Mouse (Mus musculus) MEL (cell line): ENCODE data around the gene Lman2. TPM values are rescaled to one million over a fixed set of nuclear protein-coding genes. Genes with fewer than 3 reads are reported as not detected.

Source experiments
- DNase-seq: peaks from one replicate; pipeline ENCODE4 v3.0.0; 2011; ENCODE audit warnings: low read depth, low spot score
- H3K27ac ChIP-seq: 2 replicates; pipeline ENCODE4 v1.5.1; 2012; ENCODE audit warnings: low read depth, mild to moderate bottlenecking, control low read depth, low read length, moderate library complexity; ENCODE audit not compliant: control insufficient read depth
- H3K27me3 ChIP-seq, 2 experiments: fragments of 150-350 bp in 1 of 2; sonication (generic) in 1 of 2; 2 replicates each; pipeline ENCODE4 v1.6.1; 2012; ENCODE audit warnings: low read length in 2 of 2, mild to moderate bottlenecking in 2 of 2, improper control_type of control experiment in 1 of 2, moderate library complexity in 1 of 2; ENCODE audit not compliant: insufficient read depth in 2 of 2, control insufficient read depth in 1 of 2
- H3K36me3 ChIP-seq, 2 experiments: 2 replicates each; pipeline ENCODE4 v1.6.1; 2012 to 2014; ENCODE audit warnings: low read length in 2 of 2, improper control_type of control experiment in 1 of 2, inconsistent platforms in 1 of 2, mild to moderate bottlenecking in 1 of 2; ENCODE audit not compliant: insufficient read depth in 2 of 2, control insufficient read depth in 1 of 2
- H3K4me1 ChIP-seq, 2 experiments: fragments of 150-350 bp in 1 of 2; sonication (generic) in 1 of 2; 2 replicates each; pipeline ENCODE4 v1.6.1; 2012; ENCODE audit warnings: low read length in 2 of 2, improper control_type of control experiment in 1 of 2, mild to moderate bottlenecking in 1 of 2; ENCODE audit not compliant: insufficient read depth in 2 of 2, control insufficient read depth in 1 of 2
- H3K4me3 ChIP-seq, 2 experiments: fragments of 150-350 bp in 1 of 2; sonication (generic) in 1 of 2; 2 replicates each; pipeline ENCODE4 v1.5.1; 2012; ENCODE audit warnings: low read depth in 2 of 2, low read length in 2 of 2, mild to moderate bottlenecking in 2 of 2, moderate library complexity in 2 of 2, control low read depth in 1 of 2, improper control_type of control experiment in 1 of 2; ENCODE audit not compliant: control insufficient read depth in 1 of 2, insufficient read depth in 1 of 2
- H3K79me2 ChIP-seq: 2 replicates; pipeline ENCODE4 v1.6.1; 2012; ENCODE audit warnings: mild to moderate bottlenecking, low read length, moderate library complexity; ENCODE audit not compliant: control insufficient read depth, poor library complexity, insufficient read depth
- H3K9ac ChIP-seq: 2 replicates; pipeline ENCODE4 v1.6.1; 2012; ENCODE audit warnings: low read depth, mild to moderate bottlenecking, control low read depth, low read length, moderate library complexity; ENCODE audit not compliant: control insufficient read depth, poor library complexity, severe bottlenecking
- H3K9me3 ChIP-seq: fragments of 150-350 bp; sonication (generic); replicated peaks from 2 replicates; pipeline ENCODE4 v1.6.1; 2012; ENCODE audit warnings: mild to moderate bottlenecking, low read length, improper control_type of control experiment, moderate library complexity; ENCODE audit not compliant: insufficient read depth
- CHD2 ChIP-seq: IDR thresholded peaks from 2 replicates; pipeline ENCODE4 v1.6.1; 2011; ENCODE audit warnings: low read length, improper control_type of control experiment
- CTCF ChIP-seq, 3 experiments: IDR thresholded peaks in 2 of 3; conservative IDR thresholded peaks in 1 of 3; 2 replicates each; pipeline ENCODE4 v1.5.1; 2011 to 2012; ENCODE audit warnings: low read length in 3 of 3, low read depth in 2 of 3, mild to moderate bottlenecking in 2 of 3, improper control_type of control experiment in 1 of 3, inconsistent platforms in 1 of 3, mixed read lengths in 1 of 3, moderate library complexity in 1 of 3; ENCODE audit not compliant: control insufficient read depth in 1 of 3, insufficient read depth in 1 of 3, poor library complexity in 1 of 3, severe bottlenecking in 1 of 3
- E2F4 ChIP-seq: IDR thresholded peaks from 2 replicates; pipeline ENCODE4 v1.6.1; 2011; ENCODE audit warnings: low read depth, low read length, improper control_type of control experiment, borderline replicate concordance
- ETS1 ChIP-seq: IDR thresholded peaks from 2 replicates; pipeline ENCODE4 v1.6.1; 2012; ENCODE audit warnings: low read depth, mild to moderate bottlenecking, inconsistent platforms, low read length, improper control_type of control experiment, moderate library complexity
- GATA1 ChIP-seq: IDR thresholded peaks from 2 replicates; pipeline ENCODE4 v1.6.1; 2011; ENCODE audit warnings: low read depth, low read length, improper control_type of control experiment
- MAFK ChIP-seq: IDR thresholded peaks from 2 replicates; pipeline ENCODE4 v1.6.1; 2011; ENCODE audit warnings: low read depth, mild to moderate bottlenecking, low read length, improper control_type of control experiment, borderline replicate concordance
- MAX ChIP-seq: IDR thresholded peaks from 2 replicates; pipeline ENCODE4 v1.6.1; 2011; ENCODE audit warnings: low read length, improper control_type of control experiment
- MAZ ChIP-seq: IDR thresholded peaks from 2 replicates; pipeline ENCODE4 v1.6.1; 2012; ENCODE audit warnings: low read depth, mild to moderate bottlenecking, inconsistent platforms, low read length, improper control_type of control experiment
- MXI1 ChIP-seq: IDR thresholded peaks from 2 replicates; pipeline ENCODE4 v1.6.1; 2011; ENCODE audit warnings: mild to moderate bottlenecking, low read depth, low read length, improper control_type of control experiment
- MYC ChIP-seq: IDR thresholded peaks from 2 replicates; pipeline ENCODE4 v1.6.1; 2011; ENCODE audit warnings: low read depth, mild to moderate bottlenecking, low read length, improper control_type of control experiment, moderate library complexity
- NELFE ChIP-seq: IDR thresholded peaks from 2 replicates; pipeline ENCODE4 v1.6.1; 2011; ENCODE audit warnings: low read depth, low read length, improper control_type of control experiment
- POLR2AphosphoS5 ChIP-seq: IDR thresholded peaks from 2 replicates; pipeline ENCODE4 v1.6.1; 2012; ENCODE audit warnings: low read depth, borderline replicate concordance, mild to moderate bottlenecking, inconsistent platforms, low read length, moderate library complexity, mixed read lengths
- SMC3 ChIP-seq: IDR thresholded peaks from 2 replicates; pipeline ENCODE4 v1.6.1; 2011; ENCODE audit warnings: low read depth, low read length, improper control_type of control experiment
- TBP ChIP-seq: IDR thresholded peaks from 2 replicates; pipeline ENCODE4 v1.8.0; 2011; ENCODE audit warnings: low read depth, low read length, improper control_type of control experiment
- UBTF ChIP-seq: IDR thresholded peaks from 2 replicates; pipeline ENCODE4 v1.6.1; 2012; ENCODE audit warnings: low read depth, mild to moderate bottlenecking, inconsistent platforms, low read length, improper control_type of control experiment, moderate library complexity, borderline replicate concordance; ENCODE audit not compliant: insufficient read depth
- ZC3H11A ChIP-seq: IDR thresholded peaks from 2 replicates; pipeline ENCODE4 v1.6.1; 2012; ENCODE audit warnings: low read depth, mild to moderate bottlenecking, inconsistent platforms, low read length, improper control_type of control experiment
- ZMIZ1 ChIP-seq: IDR thresholded peaks from 2 replicates; pipeline ENCODE4 v1.6.1; 2012; ENCODE audit warnings: low read depth, mild to moderate bottlenecking, inconsistent platforms, low read length, improper control_type of control experiment, moderate library complexity
- polyA plus RNA-seq, 2 experiments: library from polyadenylated mRNA; stranded (reverse) in 1 of 2; unstranded in 1 of 2; fragments of >175 nt in 1 of 2; fragments of >200 nt in 1 of 2; gene quantifications; 2 replicates each; pipeline versions ENCODE4 v1.2.1 to v1.2.4; 2012; ENCODE audit warnings: low replicate concordance in 2 of 2, low read depth in 1 of 2; ENCODE audit not compliant: insufficient read length in 2 of 2, insufficient read depth in 1 of 2, missing spikeins in 1 of 2
- total RNA-seq: library from RNA; depleted of rRNA; stranded (reverse); fragments of 300-350 nt; gene quantifications from 2 replicates; pipeline ENCODE4 v1.2.3, GENCODE M21; 2012

Lman2 gene
- total and polyA plus RNA-seq, 3 experiments, result 86.1 to 239 (median 145) TPM

DNA sequence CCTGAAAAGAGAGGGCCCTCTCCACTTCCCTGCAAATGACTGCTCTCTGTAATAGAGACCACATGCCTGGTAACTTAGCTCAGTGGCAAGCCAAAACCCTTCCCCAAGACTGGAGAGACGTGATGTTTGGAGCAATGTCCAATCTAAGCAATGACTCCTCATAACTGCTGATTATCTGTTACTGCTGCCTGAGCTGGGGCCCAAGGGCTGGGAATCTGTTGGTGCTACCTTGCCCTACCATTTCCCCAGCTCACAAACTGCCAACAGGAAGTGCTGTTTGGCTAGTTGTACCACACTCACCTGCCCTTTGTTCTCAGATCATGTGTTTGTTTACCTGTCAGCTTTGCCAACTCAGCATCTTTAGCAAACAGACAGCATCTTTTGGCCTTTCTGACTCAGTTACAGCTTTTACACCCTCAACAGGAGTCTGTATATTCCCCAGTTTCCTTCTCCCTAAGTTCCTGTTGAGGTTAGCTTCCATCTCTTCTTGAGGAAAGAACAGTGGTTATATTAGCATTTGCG, 47.6 kb downstream of the Lman2 start:
- H3K4me1 ChIP-seq, result no peaks in the 10 kb centered on the region

DNA sequence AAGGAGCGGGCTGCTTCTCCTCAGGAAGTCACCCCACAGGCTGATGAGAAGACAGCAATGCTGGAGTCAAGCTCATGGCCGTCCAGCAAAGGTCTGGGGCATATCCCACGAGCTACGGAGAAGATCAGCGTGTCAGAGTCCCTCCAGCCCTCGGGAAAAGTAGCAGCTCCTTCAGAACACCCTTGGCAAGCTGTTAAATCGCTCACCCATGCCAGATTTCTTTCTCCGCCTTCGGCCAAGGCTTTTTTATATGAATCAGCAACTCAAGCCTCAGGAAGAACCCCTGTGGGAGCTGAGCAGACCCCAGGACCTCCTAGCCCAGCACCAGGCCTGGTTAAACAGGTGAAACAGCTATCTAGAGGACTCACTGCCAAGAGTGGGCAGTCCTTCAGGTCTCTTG, 49.5 kb downstream of the Lman2 start:
- no peaks in the 10 kb centered on the region for H3K9me3 ChIP-seq
- DNase-seq, result no peak
- no peak overlapping the region for H3K4me3 ChIP-seq
- H3K27ac ChIP-seq, result no peak overlapping the region
- H3K27me3 ChIP-seq, result no peaks in the 10 kb centered on the region
- no peak overlapping the region for H3K9ac ChIP-seq
- H3K36me3 ChIP-seq, result no peaks in the 10 kb centered on the region
- TF ChIP-seq ZMIZ1 (no peak), MAX (no peak), MXI1 (no peak), CTCF (IDR thresholded peaks at IDR 0.05 in 2 of 3, conservative IDR thresholded peaks at IDR 0.05 in 1 of 3; ENCODE audit: control insufficient read depth in 1 of 3, insufficient read depth in 1 of 3, low read depth in 2 of 3, low read length in 3 of 3, poor library complexity in 1 of 3, severe bottlenecking in 1 of 3) (no peak), ZC3H11A (no peak)
- no peaks in the 10 kb centered on the region for H3K79me2 ChIP-seq
- H3K4me1 ChIP-seq, result no peaks in the 10 kb centered on the region

More for the DNA sequence above, 47.6 kb downstream of the Lman2 start:
- H3K4me3 ChIP-seq, result no peak overlapping the region
- no peaks in the 10 kb centered on the region for H3K27me3 ChIP-seq
- no peak overlapping the region for H3K27ac ChIP-seq
- H3K79me2 ChIP-seq, result no peaks in the 10 kb centered on the region
- no peaks in the 10 kb centered on the region for H3K9me3 ChIP-seq
- TF ChIP-seq UBTF (no peak), MAFK (peak; percentile 27; the same call in 1 of the 2 replicates)
- DNase-seq, result no peak
- no peaks in the 10 kb centered on the region for H3K36me3 ChIP-seq
- no peak overlapping the region for H3K9ac ChIP-seq

DNA sequence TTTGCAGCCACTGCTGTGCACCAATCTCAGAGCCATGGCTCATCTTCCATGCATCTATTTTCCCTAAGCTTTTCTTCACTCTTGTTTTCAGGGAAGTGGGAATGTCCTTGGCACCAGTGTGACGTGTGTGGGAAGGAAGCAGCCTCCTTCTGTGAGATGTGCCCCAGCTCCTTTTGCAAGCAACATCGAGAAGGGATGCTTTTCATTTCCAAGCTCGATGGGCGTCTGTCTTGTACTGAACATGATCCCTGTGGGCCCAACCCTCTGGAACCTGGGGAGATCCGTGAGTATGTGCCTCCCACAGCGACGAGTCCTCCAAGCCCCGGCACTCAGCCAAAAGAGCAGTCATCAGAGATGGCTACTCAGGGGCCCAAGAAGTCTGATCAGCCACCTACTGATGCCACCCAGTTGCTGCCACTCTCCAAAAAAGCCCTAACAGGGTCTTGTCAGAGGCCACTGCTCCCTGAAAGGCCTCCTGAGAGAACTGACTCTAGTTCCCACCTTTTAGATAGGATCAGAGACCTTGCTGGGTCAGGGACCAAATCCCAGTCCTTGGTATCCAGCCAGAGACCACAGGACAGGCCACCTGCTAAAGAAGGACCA, 50.5 kb downstream of the Lman2 start:
- Histone ChIP-seq H3K36me3 (no peaks in the 10 kb centered on the region; a peak in 1 of 4 replicates), H3K27me3 (no peaks in the 10 kb centered on the region), H3K9me3 (no peaks in the 10 kb centered on the region), H3K4me3 (no peak overlapping the region), H3K4me1 (no peaks in the 10 kb centered on the region), H3K9ac (no peak overlapping the region), H3K79me2 (no peaks in the 10 kb centered on the region), H3K27ac (no peak overlapping the region)
- no peak for TF ChIP-seq ETS1
- no peak for TF ChIP-seq NELFE
- no peak for TF ChIP-seq TBP
- TF ChIP-seq UBTF, result no peak
- TF ChIP-seq E2F4, result no peak
- no peak for TF ChIP-seq POLR2AphosphoS5
- no peak for TF ChIP-seq SMC3
- TF ChIP-seq CHD2, result no peak
- TF ChIP-seq MYC, result no peak
- TF ChIP-seq GATA1, result no peak
- no peak for TF ChIP-seq MAZ
- DNase-seq, result no peak
